Mouse (Mus musculus) heart, embryonic 12.5 days (tissue): ENCODE results near the gene Pxt1. TPM values are rescaled to one million over a fixed set of nuclear protein-coding genes. Genes with fewer than 3 reads are reported as not detected.
"Not testable (repeated sequence)": the region's sequence is repeated elsewhere in the genome, so short reads cannot be mapped to it uniquely, and the experiment has no call there.

Experiments
- ATAC-seq: fragments of 200-750 bp; cut with Nextera tagmentation; 2 replicates; pipeline ENCODE4 v1.8.0; 2017; ENCODE audit warnings: moderate TSS enrichment, moderate library complexity; ENCODE audit not compliant: insufficient number of reproducible peaks, low FRiP score
- H3K27ac ChIP-seq: fragments of 300-500 bp; sonication (generic); 2 replicates; pipeline ENCODE4 v1.5.1; 2016; ENCODE audit warnings: mild to moderate bottlenecking, moderate library complexity; ENCODE audit not compliant: poor library complexity, severe bottlenecking
- H3K27me3 ChIP-seq: fragments of 300-500 bp; sonication (generic); replicated peaks from 2 replicates; pipeline ENCODE4 v1.6.1; 2016; ENCODE audit warnings: mild to moderate bottlenecking, moderate library complexity
- H3K36me3 ChIP-seq: fragments of 300-500 bp; sonication (generic); 2 replicates; pipeline ENCODE4 v1.6.1; 2016; ENCODE audit warnings: mild to moderate bottlenecking, moderate library complexity
- H3K4me1 ChIP-seq: fragments of 300-500 bp; sonication (generic); replicated peaks from 2 replicates; pipeline ENCODE4 v1.6.1; 2016; ENCODE audit warnings: mild to moderate bottlenecking
- H3K4me2 ChIP-seq: fragments of 300-500 bp; sonication (generic); 2 replicates; pipeline ENCODE4 v1.6.1; 2016; ENCODE audit warnings: mild to moderate bottlenecking, moderate library complexity
- H3K4me3 ChIP-seq: fragments of 300-500 bp; sonication (generic); 2 replicates; pipeline ENCODE4 v1.5.1; 2016; ENCODE audit warnings: mild to moderate bottlenecking
- H3K9ac ChIP-seq: fragments of 300-500 bp; sonication (generic); 2 replicates; pipeline ENCODE4 v1.6.1; 2016; ENCODE audit warnings: mild to moderate bottlenecking, moderate library complexity
- H3K9me3 ChIP-seq: fragments of 300-500 bp; sonication (generic); replicated peaks from 2 replicates; pipeline ENCODE4 v1.6.1; 2016; ENCODE audit warnings: mild to moderate bottlenecking, moderate library complexity
- WGBS: fragments of 180-500 bp; shearing (Covaris S2); methylation state at CpG from one replicate; pipeline ENCODE4 v1.1.7; 2016; 5-methylcytosine and 5-hydroxymethylcytosine counted together
- polyA plus RNA-seq: library from polyadenylated mRNA; unstranded; fragments of >200 nt; fragmentation: Nextera tagmentation; extraction: Ambion mirVana; gene quantifications from 2 replicates; pipeline ENCODE4 v1.2.1, GENCODE M21; 2016

The Pxt1 gene
- not detected in 2 replicates for polyA plus RNA-seq

- Histone ChIP-seq H3K4me1 (no peaks in the 10 kb centered on the region), H3K4me2 (no peak within 1 kb of the TSS), H3K9me3 (peaks cover 9% of the 10 kb centered on the region), H3K4me3 (no peak within 1 kb of the TSS), H3K36me3 (no peaks in the 10 kb centered on the region), H3K27me3 (no peaks in the 10 kb centered on the region), H3K27ac (no peak within 1 kb of the TSS), H3K9ac (no peak within 1 kb of the TSS)
- ATAC-seq = no peak
- WGBS = 85% methylated on average over 7 of the region's 7 CpGs
Observed at GRCm38 (mm10) chr17:28943740-28944139, at the start of gene Pxt1. Gene Pxt1 (minus strand): TSS chr17:28943840.

- Histone ChIP-seq H3K36me3 (peaks cover 72% of the 10 kb centered on the region), H3K4me1 (peaks cover 18% of the 10 kb centered on the region)
- H3K27me3 ChIP-seq, H3K9me3 ChIP-seq, H3K27ac ChIP-seq, H3K4me2 ChIP-seq, ATAC-seq, H3K9ac ChIP-seq, H3K4me3 ChIP-seq: not testable (repeated sequence)
- WGBS = 86% methylated on average over 1 of the region's 1 CpGs
Observed at GRCm38 (mm10) chr17:28993004-28993403, 49.4 kb upstream of the Pxt1 start.

- H3K4me1 ChIP-seq = peaks cover 18% of the 10 kb centered on the region
- no peak overlapping the region for H3K4me3 ChIP-seq
- no peak overlapping the region for H3K9ac ChIP-seq
- peaks cover 73% of the 10 kb centered on the region for H3K36me3 ChIP-seq
- H3K27ac ChIP-seq = no peak overlapping the region
- H3K4me2 ChIP-seq = no peak overlapping the region
- H3K27me3 ChIP-seq = no peaks in the 10 kb centered on the region
- 74% methylated on average over 7 of the region's 7 CpGs for WGBS
- ATAC-seq = no peak
- no peaks in the 10 kb centered on the region for H3K9me3 ChIP-seq
Observed at GRCm38 (mm10) chr17:28992105-28992504, 48.5 kb upstream of the Pxt1 start.

GRCm38 (mm10) chr17:28991286-28991685 is 47.6 kb upstream of the Pxt1 start:
- Histone ChIP-seq H3K9ac (no peak overlapping the region), H3K36me3 (peaks cover 74% of the 10 kb centered on the region), H3K4me3 (no peak overlapping the region), H3K27ac (peak overlapping the region; percentile 25; the same call in 1 of the 2 replicates), H3K4me1 (peaks cover 18% of the 10 kb centered on the region), H3K9me3 (no peaks in the 10 kb centered on the region), H3K27me3 (no peaks in the 10 kb centered on the region), H3K4me2 (no peak overlapping the region)
- no peak for ATAC-seq
- 74% methylated on average over 9 of the region's 9 CpGs for WGBS

- Histone ChIP-seq H3K4me3 (no peak overlapping the region), H3K4me2 (no peak overlapping the region), H3K9ac (no peak overlapping the region), H3K36me3 (peaks cover 78% of the 10 kb centered on the region), H3K4me1 (peaks cover 18% of the 10 kb centered on the region), H3K9me3 (no peaks in the 10 kb centered on the region), H3K27me3 (no peaks in the 10 kb centered on the region), H3K27ac (no peak overlapping the region)
- no peak for ATAC-seq
- 44% methylated on average over 4 of the region's 4 CpGs for WGBS
Observed at GRCm38 (mm10) chr17:28990060-28990459, 46.4 kb upstream of the Pxt1 start.

- H3K4me2 ChIP-seq = no peak overlapping the region
- 85% methylated on average over 3 of the region's 3 CpGs for WGBS
- no peak overlapping the region for H3K27ac ChIP-seq
- H3K9ac ChIP-seq = no peak overlapping the region
- H3K4me3 ChIP-seq = no peak overlapping the region
- ATAC-seq = no peak
- peaks cover 80% of the 10 kb centered on the region for H3K36me3 ChIP-seq
- H3K4me1 ChIP-seq = peaks cover 18% of the 10 kb centered on the region
- H3K9me3 ChIP-seq = no peaks in the 10 kb centered on the region
- H3K27me3 ChIP-seq = no peaks in the 10 kb centered on the region
Observed at GRCm38 (mm10) chr17:28988996-28989395, 45.4 kb upstream of the Pxt1 start.

- peaks cover 18% of the 10 kb centered on the region for H3K4me1 ChIP-seq
- 90% methylated on average over 4 of the region's 4 CpGs for WGBS
- no peak overlapping the region for H3K27ac ChIP-seq
- H3K9me3 ChIP-seq = no peaks in the 10 kb centered on the region
- H3K36me3 ChIP-seq = peaks cover 81% of the 10 kb centered on the region
- no peak overlapping the region for H3K9ac ChIP-seq
- no peak overlapping the region for H3K4me3 ChIP-seq
- no peak for ATAC-seq
- no peak overlapping the region for H3K4me2 ChIP-seq
- H3K27me3 ChIP-seq = no peaks in the 10 kb centered on the region
Observed at GRCm38 (mm10) chr17:28988291-28988690, 44.7 kb upstream of the Pxt1 start.

- H3K4me3 ChIP-seq = no peak overlapping the region
- H3K9me3 ChIP-seq = no peaks in the 10 kb centered on the region
- H3K9ac ChIP-seq = no peak overlapping the region
- ATAC-seq = no peak
- 72% methylated on average over 4 of the region's 4 CpGs for WGBS
- H3K4me2 ChIP-seq = no peak overlapping the region
- H3K4me1 ChIP-seq = peaks cover 21% of the 10 kb centered on the region
- H3K36me3 ChIP-seq = peaks cover 82% of the 10 kb centered on the region
- H3K27me3 ChIP-seq = no peaks in the 10 kb centered on the region
- H3K27ac ChIP-seq = no peak overlapping the region
Observed at GRCm38 (mm10) chr17:28987713-28988112, 44.1 kb upstream of the Pxt1 start.

- peaks cover 89% of the 10 kb centered on the region for H3K36me3 ChIP-seq
Observed at GRCm38 (mm10) chr17:28986833-28987232, 43.2 kb upstream of the Pxt1 start.

GRCm38 (mm10) chr17:28984724-28985420 is 41.2 kb upstream of the Pxt1 start:
- H3K36me3 ChIP-seq = peaks cover 87% of the 10 kb centered on the region
- no peak for ATAC-seq

More at GRCm38 (mm10) chr17:28986833-28987232, 43.2 kb upstream of the Pxt1 start:
- Histone ChIP-seq H3K27ac (no peak overlapping the region), H3K4me1 (peaks cover 20% of the 10 kb centered on the region), H3K4me2 (no peak overlapping the region), H3K27me3 (no peaks in the 10 kb centered on the region), H3K9ac (no peak overlapping the region), H3K4me3 (no peak overlapping the region), H3K9me3 (no peaks in the 10 kb centered on the region)
- ATAC-seq = no peak

GRCm38 (mm10) chr17:28982591-28982990 is 39.0 kb upstream of the Pxt1 start:
- Histone ChIP-seq H3K9ac (no peak overlapping the region), H3K27me3 (no peaks in the 10 kb centered on the region), H3K4me3 (no peak overlapping the region), H3K4me2 (no peak overlapping the region), H3K27ac (no peak overlapping the region), H3K9me3 (no peaks in the 10 kb centered on the region), H3K4me1 (peaks cover 4% of the 10 kb centered on the region), H3K36me3 (peaks cover 85% of the 10 kb centered on the region)
- WGBS = 19% methylated on average over 4 of the region's 4 CpGs
- ATAC-seq = no peak

More at GRCm38 (mm10) chr17:28984724-28985420, 41.2 kb upstream of the Pxt1 start:
- Histone ChIP-seq H3K9me3 (no peaks in the 10 kb centered on the region), H3K9ac (no peak overlapping the region), H3K4me2 (no peak overlapping the region), H3K4me3 (no peak overlapping the region), H3K27ac (no peak overlapping the region), H3K27me3 (no peaks in the 10 kb centered on the region), H3K4me1 (peaks cover 4% of the 10 kb centered on the region)
- WGBS = 75% methylated on average over 1 of the region's 1 CpGs

GRCm38 (mm10) chr17:28981081-28981480 is 37.4 kb upstream of the Pxt1 start:
- Histone ChIP-seq H3K4me3 (no peak overlapping the region), H3K27me3 (no peaks in the 10 kb centered on the region), H3K9ac (no peak overlapping the region), H3K4me2 (no peak overlapping the region), H3K4me1 (peaks cover 4% of the 10 kb centered on the region), H3K27ac (no peak overlapping the region), H3K9me3 (no peaks in the 10 kb centered on the region), H3K36me3 (peaks cover 83% of the 10 kb centered on the region)
- no peak for ATAC-seq
- WGBS = 79% methylated on average over 4 of the region's 4 CpGs
